Mouse (Mus musculus) neutrophil, adult 5-6 weeks (primary cell): ENCODE results near the gene Mylk. TPM values are rescaled to one million over a fixed set of nuclear protein-coding genes. Genes with fewer than 3 reads are reported as not detected.
A peak's percentile ranks its signal among the peaks of the same experiment; 100 is the strongest.

ENCODE experiments used
- ATAC-seq: fragments of 151-379, 151-347 bp; 2 replicates; pipeline ENCODE4 v1.8.0; 2017; ENCODE audit warnings: mild to moderate bottlenecking, moderate TSS enrichment; ENCODE audit not compliant: insufficient number of reproducible peaks, poor library complexity, low FRiP score, severe bottlenecking; ENCODE audit errors: extremely low read depth
- total RNA-seq: library from RNA; stranded (forward); fragments of 200-1000 nt; gene quantifications from 2 replicates; pipeline ENCODE4 v1.2.3, GENCODE M21; 2017

The Mylk gene
- total RNA-seq, 1 experiment from 2014 or later: 16.3 TPM

GRCm38 (mm10) chr16:35033809-35034577, 289.0 kb downstream of the Mylk start:
- ATAC-seq: no peak

- ATAC-seq: no peak
Observed at GRCm38 (mm10) chr16:35034971-35035370, 290.0 kb downstream of the Mylk start.

- no peak for ATAC-seq
Observed at GRCm38 (mm10) chr16:35036754-35037153, 291.7 kb downstream of the Mylk start.

- no peak for ATAC-seq
Observed at GRCm38 (mm10) chr16:35038343-35039057, 293.5 kb downstream of the Mylk start.

- ATAC-seq: no peak
Observed at GRCm38 (mm10) chr16:35040154-35040553, 295.1 kb downstream of the Mylk start.

GRCm38 (mm10) chr16:35041001-35041400, 296.0 kb downstream of the Mylk start:
- ATAC-seq: no peak

GRCm38 (mm10) chr16:35046081-35046775, 301.2 kb downstream of the Mylk start:
- ATAC-seq: no peak

- ATAC-seq: peak; percentile 77
Observed at GRCm38 (mm10) chr16:35047272-35047969, 302.4 kb downstream of the Mylk start.

GRCm38 (mm10) chr16:35051066-35051465, 306.1 kb downstream of the Mylk start:
- ATAC-seq: no peak

Other genes with a start within 250 kb of the Mylk start
- 5.8 and 6.1 TPM in 2 replicates for gene Kalrn, start 171.7 kb upstream of the Mylk start, total RNA-seq
- gene Ropn1, start 95.3 kb upstream of the Mylk start, total RNA-seq: not detected in 2 replicates
- 2.6 and 3.0 TPM in 2 replicates for gene Ccdc14, start 54.6 kb upstream of the Mylk start, total RNA-seq